Mouse (Mus musculus) lung, postnatal 0 days (tissue): ENCODE measurements at regions not wholly inside any gene's neighbourhood (a gene's known extent, or its start where the extent isn't known, plus 50 kb on each side); places are given as distances from the start of the nearest gene placed in this dataset.

Experiments
- CTCF ChIP-seq: IDR thresholded peaks from 2 replicates; pipeline ENCODE4 v1.5.1; 2016; ENCODE audit warnings: antibody characterized with exemption, mild to moderate bottlenecking
- EP300 ChIP-seq: IDR thresholded peaks from 2 replicates; pipeline ENCODE4 v1.6.1; 2016; ENCODE audit warnings: antibody characterized with exemption, mild to moderate bottlenecking, control low read depth

DNA sequence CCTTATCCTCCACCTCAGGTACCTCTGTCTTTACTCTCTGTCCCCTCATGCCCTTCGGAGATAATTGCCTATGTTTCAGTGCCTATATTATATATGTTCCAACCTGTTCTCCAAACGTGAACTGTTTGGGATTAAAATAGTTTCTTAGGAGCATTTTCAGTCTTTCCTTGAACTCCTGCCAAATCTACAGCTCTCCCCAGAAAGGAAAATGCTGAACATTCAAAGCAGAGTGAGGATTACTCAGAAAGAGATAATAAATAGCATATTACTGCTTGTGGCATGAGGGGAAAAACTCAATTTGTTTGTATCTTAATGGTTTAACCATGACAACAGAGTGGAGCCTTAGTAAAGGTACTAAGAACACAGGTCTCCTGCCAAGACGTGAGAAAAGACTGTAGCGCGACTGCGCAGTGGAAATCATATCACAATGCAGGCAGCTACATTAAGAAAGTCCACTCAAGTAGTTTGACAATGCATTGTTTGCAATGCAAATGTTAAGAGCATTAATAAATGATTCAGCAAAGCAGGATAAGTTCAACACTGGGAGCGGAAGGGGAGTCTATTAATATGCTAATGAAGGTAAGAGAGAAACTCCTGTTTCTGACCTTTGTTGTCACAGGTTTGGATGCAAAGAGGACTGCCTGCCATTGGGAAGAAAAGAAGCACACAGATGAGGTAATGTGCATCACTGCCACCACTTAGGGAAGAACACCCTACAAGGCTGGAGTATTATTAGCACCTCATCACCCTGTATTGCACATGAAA lies 406.8 kb upstream of the Adamts9 start:
- TF ChIP-seq CTCF (no peak), EP300 (no peak)
